Mouse (Mus musculus): ENCODE data around the gene Srsf4.

The Srsf4 gene

GRCm38 (mm10) chr4:131915821-131916328, 42.5 kb downstream of the Srsf4 start:
- DNase-seq (ENCODE audit: low spot score) = no peak

GRCm38 (mm10) chr4:131916425-131916824, 43.0 kb downstream of the Srsf4 start:
- DNase-seq (ENCODE audit: low spot score) = peak; percentile 60

- DNase-seq (ENCODE audit: low spot score) = no peak
These were observed 43.7 kb downstream of the Srsf4 start for GRCm38 (mm10) chr4:131917010-131917555.

- DNase-seq (ENCODE audit: low spot score) = no peak
These were observed 44.7 kb downstream of the Srsf4 start for GRCm38 (mm10) chr4:131918026-131918533.

GRCm38 (mm10) chr4:131918711-131919500, 45.5 kb downstream of the Srsf4 start:
- peak; percentile 79 for DNase-seq (ENCODE audit: low spot score)

- no peak for DNase-seq (ENCODE audit: low spot score)
These were observed 46.2 kb downstream of the Srsf4 start for GRCm38 (mm10) chr4:131919506-131920140.

GRCm38 (mm10) chr4:131920141-131920594, 46.8 kb downstream of the Srsf4 start:
- DNase-seq (ENCODE audit: low spot score) = peak; percentile 65

GRCm38 (mm10) chr4:131920595-131921351, 47.4 kb downstream of the Srsf4 start:
- peak; percentile 92 for DNase-seq (ENCODE audit: low spot score)

GRCm38 (mm10) chr4:131921461-131922346, 48.3 kb downstream of the Srsf4 start, which contains the start of gene Tmem200b:
TSS of gene Tmem200b (plus strand) at chr4:131921771.
- peak; percentile 26 for DNase-seq (ENCODE audit: low spot score)

- no peak for DNase-seq (ENCODE audit: low spot score)
These were observed 49.0 kb downstream of the Srsf4 start for GRCm38 (mm10) chr4:131922404-131922803.

- no peak for DNase-seq (ENCODE audit: low spot score)
These were observed 50.8 kb downstream of the Srsf4 start for GRCm38 (mm10) chr4:131924096-131924810.

- no peak for DNase-seq (ENCODE audit: low spot score)
These were observed 55.7 kb downstream of the Srsf4 start for GRCm38 (mm10) chr4:131929146-131929545.

- DNase-seq (ENCODE audit: low spot score) = no peak
These were observed 66.0 kb downstream of the Srsf4 start for GRCm38 (mm10) chr4:131939459-131939858.

GRCm38 (mm10) chr4:131940846-131941245, 67.4 kb downstream of the Srsf4 start:
- no peak for DNase-seq (ENCODE audit: low spot score)

GRCm38 (mm10) chr4:131947848-131948247, 74.4 kb downstream of the Srsf4 start:
- no peak for DNase-seq (ENCODE audit: low spot score)

- DNase-seq (ENCODE audit: low spot score) = no peak
These were observed 76.5 kb downstream of the Srsf4 start for GRCm38 (mm10) chr4:131949903-131950302.

GRCm38 (mm10) chr4:131950657-131951056, 77.2 kb downstream of the Srsf4 start:
- DNase-seq (ENCODE audit: low spot score) = no peak

Data from yolk sac, embryonic 10.5 days (tissue).